Mouse (Mus musculus) erythroblast, embryonic 14.5 days (primary cell): ENCODE measurements around the gene Tmed4. TPM values are rescaled to one million over a fixed set of nuclear protein-coding genes. Genes with fewer than 3 reads are reported as not detected.
"Not testable (repeated sequence)": the region's sequence is repeated elsewhere in the genome, so short reads cannot be mapped to it uniquely, and the experiment has no call there.

ENCODE experiments used
- H3K27me3 ChIP-seq: 2 replicates; pipeline ENCODE4 v1.6.1; 2012; ENCODE audit warnings: inconsistent platforms; ENCODE audit not compliant: control insufficient read depth
- H3K36me3 ChIP-seq: 2 replicates; pipeline ENCODE4 v1.6.1; 2012; ENCODE audit warnings: mild to moderate bottlenecking, inconsistent platforms; ENCODE audit not compliant: control insufficient read depth
- H3K4me1 ChIP-seq: 2 replicates; pipeline ENCODE4 v1.6.1; 2012; ENCODE audit warnings: inconsistent platforms; ENCODE audit not compliant: control insufficient read depth
- H3K4me3 ChIP-seq: replicated peaks from 2 replicates; pipeline ENCODE3; 2012; ENCODE audit warnings: moderate library complexity, mild to moderate bottlenecking, inconsistent platforms
- H3K9me3 ChIP-seq: 2 replicates; pipeline ENCODE4 v1.6.1; 2012; ENCODE audit warnings: low read length, inconsistent platforms, mixed read lengths; ENCODE audit not compliant: control insufficient read depth
- GATA1 ChIP-seq: IDR thresholded peaks from 2 replicates; pipeline ENCODE4 v1.6.1; 2012; ENCODE audit warnings: low read length, inconsistent platforms, mixed read lengths
- TAL1 ChIP-seq: IDR thresholded peaks from 3 replicates; pipeline ENCODE4 v1.6.1; 2012; ENCODE audit warnings: low read length, inconsistent platforms, mixed read lengths
- polyA plus RNA-seq: library from polyadenylated mRNA; stranded (reverse); fragments of >175 nt; gene quantifications from 2 replicates; pipeline ENCODE4 v1.2.3, GENCODE M21; 2012

The Tmed4 gene
- polyA plus RNA-seq, 1 experiment, result 3.2 TPM

- no peaks in the 10 kb centered on the region; the same call in 1 of the 2 replicates for H3K27me3 ChIP-seq
These were observed 8.3 kb upstream of the Tmed4 start for GRCm38 (mm10) chr11:6282940-6283339.

GRCm38 (mm10) chr11:6276466-6276865, 1.8 kb upstream of the Tmed4 start:
- H3K4me1 ChIP-seq, result peaks cover 27% of the 10 kb centered on the region
- TF ChIP-seq TAL1 (no peak), GATA1 (no peak)
- H3K9me3 ChIP-seq, result peaks cover 8% of the 10 kb centered on the region
- no peak overlapping the region for H3K4me3 ChIP-seq
- no peaks in the 10 kb centered on the region for H3K27me3 ChIP-seq
- peaks cover 10% of the 10 kb centered on the region for H3K36me3 ChIP-seq

More at GRCm38 (mm10) chr11:6282940-6283339, 8.3 kb upstream of the Tmed4 start:
- no peaks in the 10 kb centered on the region for H3K36me3 ChIP-seq
- no peak overlapping the region for H3K4me3 ChIP-seq
- TF ChIP-seq TAL1 (no peak), GATA1 (no peak)
- H3K9me3 ChIP-seq, result peaks cover 12% of the 10 kb centered on the region
- H3K4me1 ChIP-seq, result no peaks in the 10 kb centered on the region

DNA sequence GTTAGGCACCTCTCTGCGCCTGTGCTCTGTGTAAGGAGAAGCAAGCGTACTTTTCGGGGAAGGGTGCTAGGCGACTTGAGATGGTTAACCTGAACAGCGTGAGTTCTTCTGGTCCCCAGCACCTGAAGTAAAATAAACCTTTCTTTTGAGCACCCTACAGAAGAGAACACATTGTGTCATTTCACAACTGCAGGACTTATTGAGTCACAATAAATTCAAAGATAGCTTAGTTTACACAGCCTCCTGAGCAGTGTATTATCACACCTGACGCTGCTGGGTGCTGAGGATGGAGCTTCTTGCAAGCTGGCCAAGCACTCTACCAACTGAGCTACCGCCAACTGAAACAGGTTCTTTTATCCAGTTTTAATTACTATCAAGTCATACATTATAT, 419 bp upstream of the Tmed4 start:
- no peaks in the 10 kb centered on the region for H3K9me3 ChIP-seq
- H3K4me1 ChIP-seq, result peaks cover 27% of the 10 kb centered on the region
- H3K27me3 ChIP-seq, result no peaks in the 10 kb centered on the region
- TF ChIP-seq TAL1, result no peak
- TF ChIP-seq GATA1, result no peak
- H3K4me3 ChIP-seq, result peak overlapping the region; percentile 75
- peaks cover 20% of the 10 kb centered on the region for H3K36me3 ChIP-seq

DNA sequence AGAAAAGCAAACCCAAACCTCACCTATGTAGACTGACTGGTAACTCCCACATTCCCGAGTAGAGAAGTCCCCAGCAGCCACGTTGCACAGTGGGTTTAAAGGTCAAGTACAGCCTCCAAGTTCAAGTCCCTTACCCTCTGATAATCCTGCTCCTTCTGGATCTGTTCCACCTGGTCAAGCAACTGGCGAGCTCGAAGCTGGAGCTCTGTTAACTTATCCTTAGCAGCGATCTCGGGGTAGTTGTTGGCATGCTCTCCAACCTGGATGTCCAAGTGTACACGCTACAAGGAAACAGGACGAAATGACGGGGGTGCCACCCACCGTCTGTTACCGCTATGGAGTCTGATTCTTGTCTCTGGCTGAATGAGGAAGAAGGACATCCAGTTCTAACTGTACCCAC, 1.1 kb downstream of the Tmed4 start:
- Histone ChIP-seq H3K4me1 (peaks cover 31% of the 10 kb centered on the region), H3K36me3 (peaks cover 20% of the 10 kb centered on the region), H3K9me3 (no peaks in the 10 kb centered on the region), H3K4me3 (peak overlapping the region; percentile 75), H3K27me3 (no peaks in the 10 kb centered on the region)
- TF ChIP-seq TAL1 (no peak), GATA1 (no peak)

DNA sequence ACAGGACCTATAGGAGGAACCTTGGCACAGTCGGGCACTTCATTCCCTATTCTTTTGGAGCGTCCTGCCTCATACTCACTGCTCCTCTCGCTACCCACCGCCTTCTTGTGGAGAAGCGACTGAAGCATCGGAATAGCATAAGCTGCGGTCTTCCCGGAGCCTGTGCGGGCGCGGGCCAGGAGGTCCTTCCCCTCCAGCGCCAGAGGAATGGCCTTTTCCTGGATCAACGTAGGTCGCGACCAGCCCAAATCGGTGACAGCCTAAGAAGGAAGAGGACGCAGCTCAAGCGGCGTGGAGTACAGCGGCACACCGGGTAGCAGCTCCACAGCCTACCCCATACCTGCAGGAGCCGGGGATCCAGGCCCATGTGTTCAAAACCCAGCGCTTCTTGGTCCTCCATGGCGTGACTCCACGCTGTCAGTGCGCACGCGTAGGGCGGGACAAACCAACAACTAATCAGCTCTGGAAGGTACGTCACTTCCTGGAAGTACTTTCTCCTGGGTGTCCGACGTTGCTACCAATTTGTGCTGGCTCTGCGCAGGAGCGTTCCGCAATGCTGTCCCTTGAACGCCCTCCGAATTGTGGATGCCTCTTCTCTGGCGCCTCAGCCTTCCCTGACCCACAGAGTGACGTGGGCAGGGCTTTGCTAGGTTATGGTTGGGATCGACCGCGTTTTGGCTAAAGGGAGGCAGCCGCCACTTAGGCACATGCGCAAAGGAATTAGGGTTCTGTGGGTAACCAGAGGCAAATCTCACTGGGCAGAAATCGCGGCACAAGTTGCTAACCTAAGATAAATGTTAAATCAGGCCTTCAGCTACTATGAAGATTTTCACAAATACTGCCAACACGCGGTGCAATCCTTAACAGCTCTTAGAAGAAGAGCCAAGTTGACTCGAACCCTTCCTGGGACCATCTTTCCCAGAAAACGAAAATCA, 7.1 kb downstream of the Tmed4 start, which contains the start of gene Ddx56:
Gene Ddx56 (minus strand): TSS at position 453 of the 935 bp plus-strand sequence.
- Histone ChIP-seq H3K4me3 (peak within 1 kb of the TSS; percentile 78), H3K4me1 (peaks cover 26% of the 10 kb centered on the region), H3K9me3 (no peaks in the 10 kb centered on the region), H3K27me3 (no peaks in the 10 kb centered on the region), H3K36me3 (peaks cover 60% of the 10 kb centered on the region)
- peak; percentile 80 for TF ChIP-seq GATA1
- no peak for TF ChIP-seq TAL1

- peaks cover 64% of the 10 kb centered on the region for H3K36me3 ChIP-seq
- H3K4me3 ChIP-seq, result peak overlapping the region; percentile 78
- H3K4me1 ChIP-seq, result peaks cover 26% of the 10 kb centered on the region
- H3K27me3 ChIP-seq, result no peaks in the 10 kb centered on the region
- no peaks in the 10 kb centered on the region for H3K9me3 ChIP-seq
- TF ChIP-seq TAL1 (no peak), GATA1 (no peak)
These were observed 8.0 kb downstream of the Tmed4 start for GRCm38 (mm10) chr11:6266621-6267020.

DNA sequence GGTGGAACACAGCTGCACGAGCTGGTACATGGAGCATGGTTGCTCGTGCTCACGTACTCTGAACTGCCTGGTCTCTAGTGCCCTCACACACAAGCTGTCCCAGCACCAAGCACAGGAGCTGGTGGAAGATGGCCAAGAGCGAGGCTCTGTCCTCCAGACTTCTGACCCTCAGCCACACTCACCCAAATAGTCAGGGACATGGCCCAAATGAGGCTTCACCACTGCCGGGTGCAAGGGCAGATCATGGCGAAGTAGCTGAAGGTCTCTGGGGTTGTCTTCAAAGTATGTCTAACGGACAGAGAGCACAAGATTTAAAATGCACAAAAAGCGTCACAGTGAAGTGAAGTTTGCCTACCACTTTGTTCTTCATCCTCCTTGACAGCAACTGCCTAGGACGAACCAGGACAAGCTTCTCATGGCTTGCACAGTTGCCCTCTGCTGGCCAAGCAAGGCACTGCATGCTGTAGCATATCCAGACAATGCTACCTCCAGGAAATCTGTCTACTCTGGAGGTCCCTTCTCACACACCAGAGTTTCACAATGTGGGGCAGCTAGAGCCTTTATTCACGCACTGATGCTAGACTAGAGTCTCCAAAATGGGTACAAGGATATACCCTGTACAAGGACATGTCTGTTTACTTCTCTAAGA, 13.1 kb downstream of the Tmed4 start:
- no peak for TF ChIP-seq GATA1
- no peak for TF ChIP-seq TAL1
- peaks cover 7% of the 10 kb centered on the region for H3K4me1 ChIP-seq
- H3K4me3 ChIP-seq, result no peak overlapping the region
- H3K36me3 ChIP-seq, result peaks cover 96% of the 10 kb centered on the region
- H3K27me3 ChIP-seq, result no peaks in the 10 kb centered on the region
- H3K9me3 ChIP-seq, result no peaks in the 10 kb centered on the region

GRCm38 (mm10) chr11:6259413-6259812, 15.3 kb downstream of the Tmed4 start:
- Histone ChIP-seq H3K4me3 (no peak overlapping the region), H3K36me3 (peaks cover 74% of the 10 kb centered on the region), H3K27me3 (no peaks in the 10 kb centered on the region), H3K4me1 (peaks cover 6% of the 10 kb centered on the region), H3K9me3 (no peaks in the 10 kb centered on the region)
- no peak for TF ChIP-seq TAL1
- no peak for TF ChIP-seq GATA1

GRCm38 (mm10) chr11:6256490-6257072, 18.1 kb downstream of the Tmed4 start:
- TF ChIP-seq TAL1 (no peak), GATA1 (no peak)
- H3K4me3 ChIP-seq, result no peak overlapping the region
- no peaks in the 10 kb centered on the region for H3K9me3 ChIP-seq
- peaks cover 6% of the 10 kb centered on the region for H3K4me1 ChIP-seq
- H3K36me3 ChIP-seq, result peaks cover 46% of the 10 kb centered on the region
- no peaks in the 10 kb centered on the region for H3K27me3 ChIP-seq

GRCm38 (mm10) chr11:6254602-6255001, 20.1 kb downstream of the Tmed4 start:
- peaks cover 26% of the 10 kb centered on the region for H3K36me3 ChIP-seq
- H3K4me3 ChIP-seq, H3K27me3 ChIP-seq, H3K9me3 ChIP-seq, H3K4me1 ChIP-seq: not testable (repeated sequence)
